Mouse (Mus musculus) brain, adult 2 months (tissue): ENCODE results near the gene Magi2.

Experiments used
- DNase-seq: peaks from one replicate; pipeline ENCODE4 v3.0.0; 2011; ENCODE audit warnings: low read depth, low spot score

Magi2 gene

GRCm38 (mm10) chr5:19932102-19932501 lies 705.3 kb downstream of the Magi2 start:
- peak; percentile 19 for DNase-seq

- peak; percentile 50 for DNase-seq
These were observed 706.4 kb downstream of the Magi2 start for GRCm38 (mm10) chr5:19933190-19933589.

GRCm38 (mm10) chr5:19951102-19951501 lies 724.3 kb downstream of the Magi2 start:
- peak; percentile 72 for DNase-seq

- DNase-seq: no peak
These were observed 737.3 kb downstream of the Magi2 start for GRCm38 (mm10) chr5:19964113-19964512.

GRCm38 (mm10) chr5:19972736-19973135 lies 745.9 kb downstream of the Magi2 start:
- DNase-seq: no peak

- no peak for DNase-seq
These were observed 747.0 kb downstream of the Magi2 start for GRCm38 (mm10) chr5:19973852-19974251.

- DNase-seq: no peak
These were observed 754.7 kb downstream of the Magi2 start for GRCm38 (mm10) chr5:19981518-19981917.

- DNase-seq: peak; percentile 67
These were observed 755.2 kb downstream of the Magi2 start for GRCm38 (mm10) chr5:19982031-19982430.

GRCm38 (mm10) chr5:19999486-19999885 lies 772.6 kb downstream of the Magi2 start:
- DNase-seq: peak; percentile 60

GRCm38 (mm10) chr5:19999912-20000311 lies 773.1 kb downstream of the Magi2 start:
- no peak for DNase-seq

GRCm38 (mm10) chr5:20006616-20007015 lies 779.8 kb downstream of the Magi2 start:
- peak; percentile 66 for DNase-seq

- DNase-seq: no peak
These were observed 780.4 kb downstream of the Magi2 start for GRCm38 (mm10) chr5:20007246-20007645.

GRCm38 (mm10) chr5:20010210-20010609 lies 783.4 kb downstream of the Magi2 start:
- DNase-seq: no peak

- no peak for DNase-seq
These were observed 791.2 kb downstream of the Magi2 start for GRCm38 (mm10) chr5:20018063-20018462.

- DNase-seq: no peak
These were observed 819.8 kb downstream of the Magi2 start for GRCm38 (mm10) chr5:20046649-20047048.

- no peak for DNase-seq
These were observed 821.5 kb downstream of the Magi2 start for GRCm38 (mm10) chr5:20048386-20048785.

GRCm38 (mm10) chr5:20050284-20050683 lies 823.4 kb downstream of the Magi2 start:
- peak; percentile 36 for DNase-seq

- DNase-seq: no peak
These were observed 828.2 kb downstream of the Magi2 start for GRCm38 (mm10) chr5:20055000-20055399.

- peak; percentile 74 for DNase-seq
These were observed 829.4 kb downstream of the Magi2 start for GRCm38 (mm10) chr5:20056074-20056842.

GRCm38 (mm10) chr5:20056856-20057255 lies 830.0 kb downstream of the Magi2 start:
- DNase-seq: no peak

- DNase-seq: peak; percentile 45
These were observed 835.2 kb downstream of the Magi2 start for GRCm38 (mm10) chr5:20062011-20062410.

GRCm38 (mm10) chr5:20065081-20065480 lies 838.2 kb downstream of the Magi2 start:
- DNase-seq: no peak

GRCm38 (mm10) chr5:20068496-20068895 lies 841.7 kb downstream of the Magi2 start:
- no peak for DNase-seq
